Mouse (Mus musculus) embryo, embryonic 11 days (tissue): ENCODE measurements around the gene Nisch.

Experiments used
- DNase-seq: peaks from one replicate; pipeline ENCODE4 v3.0.0-alpha.2; 2015

Nisch gene

DNA sequence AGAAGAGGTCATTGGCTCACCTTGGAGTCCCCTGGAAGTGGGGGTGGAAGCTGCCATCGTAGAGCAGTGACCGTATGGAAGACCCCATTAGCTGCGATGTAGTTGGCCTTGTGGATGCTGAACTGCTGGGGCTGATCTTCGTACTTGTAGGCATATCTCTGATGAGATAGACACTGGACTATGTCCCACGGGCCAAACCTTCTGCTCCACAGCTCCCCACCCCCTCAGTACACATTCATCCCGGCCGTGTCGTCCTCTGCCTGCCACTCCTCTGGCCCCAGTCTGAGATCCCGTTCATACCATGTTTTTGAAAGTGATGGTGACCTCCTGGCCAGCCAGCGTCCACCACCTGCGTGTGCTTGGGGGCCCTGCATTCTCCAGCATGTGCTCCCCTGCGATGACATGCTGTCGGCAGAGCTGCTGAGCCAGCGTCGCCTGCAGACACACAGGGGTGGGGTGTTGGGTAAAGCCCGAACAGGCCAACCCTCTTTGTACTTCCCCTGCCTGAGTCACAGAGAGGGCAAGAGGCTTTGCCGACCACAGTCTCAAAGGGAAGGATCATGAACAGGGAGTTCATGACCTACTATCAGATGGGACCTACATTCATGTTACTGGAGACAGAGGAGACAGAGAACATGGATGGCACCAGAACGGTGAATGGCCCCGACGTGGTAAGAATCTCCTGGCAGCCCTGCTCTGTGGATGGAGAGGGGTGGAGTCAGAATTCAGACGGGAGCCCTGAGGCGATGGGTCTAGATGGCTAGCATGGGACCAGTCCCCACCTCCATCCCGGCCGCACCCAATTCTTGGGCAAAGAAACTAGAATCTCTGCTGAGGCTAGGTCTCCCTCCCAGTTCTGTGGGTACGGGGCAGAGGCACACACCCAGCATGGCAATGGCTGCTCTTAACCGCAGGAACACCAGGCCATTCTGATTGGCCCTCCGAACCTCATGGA is 56.3 kb downstream of the Nisch start:
- DNase-seq = no peak

DNA sequence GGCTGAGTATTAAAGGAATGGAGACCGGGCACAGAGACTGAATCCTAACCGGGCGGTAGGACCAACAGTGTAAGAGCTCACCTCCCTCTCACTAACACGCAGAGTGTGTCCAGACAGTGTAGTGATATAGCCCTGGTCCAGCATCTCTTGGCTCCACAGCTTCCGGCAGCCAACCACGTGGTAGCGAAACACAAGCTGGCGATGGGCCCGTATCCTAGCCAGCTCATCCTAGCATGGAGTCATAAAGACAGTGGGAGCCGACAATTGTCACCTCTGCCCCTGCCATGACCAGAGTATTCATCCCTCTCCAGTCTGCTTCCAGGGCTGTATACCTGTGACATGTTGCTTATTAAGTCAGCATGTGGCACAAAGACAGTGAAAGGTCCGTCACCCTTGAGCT is 71.1 kb downstream of the Nisch start:
- no peak for DNase-seq

DNA sequence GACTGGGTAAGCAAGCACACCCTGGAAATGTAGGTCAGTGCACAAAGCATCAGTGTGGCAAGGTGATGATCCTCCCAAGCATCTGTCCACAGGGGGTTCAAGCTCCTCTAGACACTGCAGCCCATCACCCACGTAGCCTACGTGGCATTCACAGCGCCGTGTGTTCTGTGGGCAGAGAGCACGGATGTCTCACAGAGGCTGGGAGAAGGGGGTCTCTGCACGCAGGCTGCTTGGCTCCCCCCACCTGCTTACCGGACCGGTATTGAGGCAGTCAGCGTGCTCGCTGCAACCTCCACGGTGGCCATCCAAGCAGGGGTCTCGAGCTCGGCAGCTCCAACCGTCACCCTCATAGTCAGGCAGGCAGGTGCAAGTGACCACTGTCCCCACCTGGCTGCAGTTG is 75.7 kb downstream of the Nisch start:
- no peak for DNase-seq

DNA sequence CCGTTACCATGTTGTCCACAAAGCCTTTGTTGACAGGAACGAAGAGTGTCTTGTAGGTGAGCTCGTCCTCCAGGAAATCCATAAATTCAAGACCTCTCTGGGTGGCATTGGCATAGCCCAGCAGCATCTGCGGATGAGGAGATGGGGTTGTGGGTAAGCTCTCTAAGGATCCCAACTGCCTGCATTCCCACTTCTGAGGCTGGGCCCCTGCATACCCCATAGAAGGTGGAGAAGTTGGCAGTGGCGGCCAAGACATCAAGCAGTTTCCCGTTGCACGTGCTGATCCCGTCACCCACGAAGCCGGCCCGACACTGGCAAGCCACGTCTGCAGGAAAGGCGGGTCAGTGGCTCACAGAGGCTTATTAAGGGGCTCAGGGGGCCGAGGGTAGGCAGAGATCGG is 76.6 kb downstream of the Nisch start:
- no peak for DNase-seq

DNA sequence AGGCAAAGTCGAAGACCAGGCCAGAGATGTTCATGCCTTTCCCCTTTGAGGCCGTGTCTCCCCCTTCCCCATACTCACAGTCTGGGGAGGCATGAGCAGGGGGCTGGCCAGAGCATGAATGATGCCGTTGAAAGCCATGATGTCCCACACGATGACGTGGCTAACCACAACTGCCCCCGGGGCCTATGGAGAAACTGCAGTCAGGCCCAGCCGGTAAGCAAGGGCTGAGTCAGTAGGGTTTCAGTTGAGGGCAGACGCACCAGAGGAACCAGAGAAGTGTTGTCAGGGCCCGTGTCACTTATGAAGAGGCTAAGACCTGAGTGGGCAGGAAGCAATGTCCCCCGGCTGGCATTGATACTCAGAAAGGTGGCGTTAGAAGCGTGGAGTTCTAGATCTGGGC is 77.1 kb downstream of the Nisch start:
- no peak for DNase-seq

DNA sequence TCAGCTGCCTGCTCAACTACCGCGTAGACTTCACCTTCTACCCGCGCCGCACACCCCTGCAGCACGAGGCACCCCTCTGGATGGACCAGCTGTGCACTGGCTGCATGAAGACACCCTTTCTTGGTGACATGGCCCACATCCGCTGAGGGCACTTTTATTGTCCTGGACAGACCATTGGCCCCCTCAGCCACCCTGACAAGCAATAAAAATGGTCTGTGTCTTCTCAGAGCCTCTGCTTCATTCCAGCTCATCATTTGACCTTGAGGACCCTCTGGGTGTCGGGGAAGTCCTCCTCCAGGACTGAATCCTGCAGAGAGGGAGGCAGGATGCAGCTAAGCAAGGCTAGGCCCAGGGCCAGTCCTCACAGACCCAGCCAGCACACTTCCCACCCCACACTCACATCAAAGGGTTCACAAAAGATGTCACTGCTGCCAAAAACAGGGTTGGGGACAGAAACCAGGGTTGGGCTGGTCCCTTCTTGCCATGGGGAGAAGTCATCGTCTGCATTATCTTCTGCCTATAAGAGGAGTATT is 77.8 kb downstream of the Nisch start:
- DNase-seq = no peak

DNA sequence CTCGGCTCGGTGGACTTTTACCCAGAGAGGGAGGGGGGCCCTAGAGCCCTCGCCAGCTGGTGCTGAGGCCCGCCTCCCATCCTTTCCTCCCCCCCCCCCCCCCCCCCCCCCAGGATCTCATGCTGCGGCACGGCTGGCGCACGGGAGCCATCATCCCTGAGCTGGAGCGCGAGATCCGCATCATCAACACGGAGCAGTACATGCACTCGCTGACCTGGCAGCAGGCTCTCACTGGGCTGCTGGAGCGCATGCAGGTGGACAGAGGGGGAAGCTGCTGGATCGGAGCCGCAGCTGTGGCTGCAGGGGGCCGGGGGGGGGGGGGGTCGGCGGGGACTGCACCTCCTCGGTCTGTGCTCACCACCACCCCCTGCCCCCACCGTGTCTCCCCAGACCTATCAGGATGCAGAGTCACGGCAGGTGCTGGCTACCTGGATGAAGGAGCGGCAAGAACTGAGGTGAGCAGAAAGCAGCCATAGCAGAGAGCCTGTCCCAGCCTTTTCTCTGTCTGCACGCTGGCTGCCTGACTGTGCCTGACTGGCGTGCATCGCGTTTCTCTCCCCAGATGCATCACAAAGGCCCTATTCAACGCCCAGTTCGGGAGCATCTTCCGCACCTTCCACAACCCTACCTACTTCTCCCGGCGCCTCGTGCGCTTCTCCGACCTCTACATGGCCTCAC is 78.4 kb downstream of the Nisch start:
- no peak for DNase-seq

DNA sequence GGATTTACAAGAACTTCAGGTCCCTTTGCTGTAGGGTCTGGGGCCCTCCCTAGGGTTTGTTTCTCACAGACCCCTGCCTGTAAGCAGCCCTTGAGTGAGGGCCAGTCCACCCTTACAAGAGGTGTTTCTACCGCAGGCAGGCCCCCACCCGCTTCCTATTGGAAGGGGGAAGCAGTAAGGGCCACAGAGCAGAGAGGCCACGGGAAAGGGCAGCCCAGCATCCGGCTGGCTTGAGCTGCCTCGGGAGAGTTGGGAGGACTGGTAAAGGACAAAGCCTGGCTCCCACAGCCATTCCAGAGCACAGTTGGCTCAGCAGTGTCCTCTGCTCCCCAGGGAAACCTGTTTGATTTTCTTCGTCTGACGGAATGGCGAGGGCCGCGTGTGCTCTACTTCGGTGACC is 79.0 kb downstream of the Nisch start:
- DNase-seq = no peak

DNA sequence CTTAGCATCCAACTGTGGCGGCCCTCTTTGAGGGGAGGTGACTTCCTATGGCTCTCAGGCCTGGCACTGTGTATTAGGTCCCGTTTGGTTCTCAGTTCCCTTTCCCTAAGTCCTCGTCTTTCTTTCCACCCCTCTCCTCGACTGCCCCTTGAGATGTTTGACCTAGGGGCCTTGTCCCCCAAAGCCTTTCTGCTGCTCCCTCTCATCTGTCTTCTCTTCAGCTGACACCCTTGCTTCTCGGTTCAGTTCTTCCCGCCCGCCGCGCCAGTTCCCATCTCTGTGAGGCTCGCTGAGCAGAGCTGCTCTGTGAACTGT is 79.5 kb downstream of the Nisch start:
- DNase-seq = no peak

DNA sequence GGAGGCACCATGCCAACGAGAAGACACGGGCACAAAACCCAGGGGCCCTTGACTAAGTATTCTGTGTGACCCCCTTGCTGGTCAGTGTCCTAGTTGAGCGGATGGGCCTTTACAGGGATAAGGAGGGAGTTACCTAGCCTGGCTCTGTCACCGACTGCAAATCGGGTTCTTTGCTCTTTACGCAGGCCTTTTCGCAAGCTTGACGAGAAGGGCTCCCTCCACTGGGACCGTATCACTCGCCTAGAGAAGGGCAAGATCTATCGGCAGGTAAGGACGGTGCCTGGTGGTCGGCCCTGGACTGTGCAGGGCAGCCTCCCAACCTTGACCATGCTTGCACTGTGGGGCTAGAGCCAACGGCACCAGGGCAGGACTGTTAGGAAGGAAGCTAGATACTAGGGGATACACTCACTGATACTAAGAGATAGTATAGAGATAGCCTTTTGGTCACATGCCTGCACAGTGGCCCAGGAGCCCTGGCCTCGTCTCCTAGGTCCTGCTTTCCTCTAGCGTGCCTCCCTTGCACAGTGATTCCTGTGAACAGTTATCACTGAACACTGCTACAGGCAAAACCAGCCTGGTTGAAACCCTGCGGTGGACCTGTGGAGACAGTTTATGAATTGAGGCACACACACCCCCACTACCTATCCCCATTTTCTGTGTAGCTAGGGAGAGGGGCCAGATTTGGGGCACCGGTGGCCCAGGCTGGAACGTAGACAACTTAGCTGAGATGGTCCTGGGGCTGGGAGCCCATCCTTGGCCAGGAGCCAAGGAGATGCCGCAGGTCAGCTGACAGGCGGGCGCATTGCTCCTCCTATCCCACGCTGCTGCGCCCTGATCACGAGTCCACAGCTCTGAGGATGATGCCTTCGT is 80.1 kb downstream of the Nisch start:
- DNase-seq = no peak

DNA sequence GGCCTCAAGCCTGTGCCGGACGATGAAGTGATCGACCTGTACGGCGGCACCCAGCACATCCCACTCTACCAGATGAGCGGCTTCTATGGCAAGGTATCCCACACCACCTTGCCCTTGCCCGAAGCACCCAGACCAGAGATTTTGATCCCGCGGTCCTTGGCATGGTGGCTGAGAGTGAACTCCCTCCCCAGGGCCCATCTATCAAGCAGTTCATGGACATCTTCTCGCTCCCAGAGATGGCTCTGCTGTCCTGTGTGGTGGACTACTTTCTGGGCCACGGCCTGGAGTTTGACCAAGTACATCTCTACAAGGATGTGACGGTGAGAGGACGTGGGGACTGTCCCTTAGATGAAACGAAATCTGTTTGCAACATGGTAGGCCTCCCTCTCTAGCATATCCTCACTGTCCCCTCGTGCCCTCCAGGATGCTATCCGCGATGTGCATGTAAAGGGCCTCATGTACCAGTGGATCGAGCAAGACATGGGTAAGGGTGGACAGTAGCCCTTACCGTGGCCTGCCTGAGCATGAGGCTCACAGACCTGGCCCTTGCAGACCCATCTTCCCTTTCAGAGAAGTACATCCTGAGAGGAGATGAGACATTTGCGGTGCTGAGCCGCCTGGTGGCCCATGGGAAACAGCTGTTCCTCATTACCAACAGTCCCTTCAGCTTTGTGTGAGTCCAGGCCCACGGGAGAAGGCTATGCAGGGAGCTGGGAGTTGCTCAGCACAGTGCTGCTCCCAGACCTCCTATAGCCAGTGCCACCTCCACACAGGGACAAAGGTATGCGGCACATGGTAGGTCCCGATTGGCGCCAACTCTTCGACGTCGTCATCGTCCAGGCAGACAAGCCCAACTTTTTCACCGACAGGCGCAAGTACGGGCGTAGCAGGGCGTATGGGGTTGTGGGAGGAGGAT is 81.0 kb downstream of the Nisch start:
- DNase-seq = no peak

DNA sequence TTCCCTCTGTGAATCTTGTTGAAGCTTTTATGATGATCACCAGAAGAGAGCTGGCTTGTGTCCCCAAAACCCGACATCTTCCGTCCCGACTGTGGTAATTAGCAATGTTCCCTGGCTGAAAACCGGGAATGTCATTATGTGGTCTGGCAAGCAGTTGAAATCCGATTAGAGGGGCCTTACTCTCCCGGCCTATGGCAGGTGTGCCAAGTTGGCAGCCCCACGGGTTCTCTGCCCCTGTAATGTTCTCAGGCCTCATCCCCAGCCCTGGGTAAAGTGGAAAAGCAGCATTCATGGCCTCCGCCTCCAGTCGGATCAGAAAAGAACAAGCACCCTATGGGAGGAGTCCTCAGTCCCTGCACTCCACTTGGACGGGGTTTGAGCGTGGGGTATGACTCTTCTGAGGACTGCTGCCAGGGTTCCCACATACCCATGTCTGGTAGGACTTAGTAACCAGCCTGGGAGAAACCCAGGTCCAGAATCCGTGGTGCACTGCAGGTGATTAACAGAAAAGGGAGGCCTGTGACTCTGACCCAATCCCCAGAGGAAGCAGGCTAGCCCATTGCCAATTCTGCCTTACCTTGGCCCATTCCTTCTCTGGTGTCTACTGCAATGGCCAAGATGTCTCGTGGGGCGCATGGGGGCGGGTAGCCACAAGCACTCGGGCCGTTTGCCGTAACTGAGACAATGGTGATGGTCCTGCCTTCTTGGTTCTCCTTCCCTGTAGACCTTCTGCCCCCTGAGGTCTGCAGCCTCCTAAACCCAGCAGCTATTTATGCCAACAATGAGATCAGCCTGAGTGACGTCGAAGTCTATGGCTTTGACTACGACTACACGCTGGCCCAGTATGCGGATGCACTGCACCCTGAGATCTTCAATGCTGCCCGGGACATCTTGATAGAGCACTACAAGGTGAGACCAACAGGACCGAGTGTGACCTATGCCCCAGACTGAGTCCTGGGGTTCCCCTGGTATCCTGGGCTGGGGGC is 82.4 kb downstream of the Nisch start:
- no peak for DNase-seq

DNA sequence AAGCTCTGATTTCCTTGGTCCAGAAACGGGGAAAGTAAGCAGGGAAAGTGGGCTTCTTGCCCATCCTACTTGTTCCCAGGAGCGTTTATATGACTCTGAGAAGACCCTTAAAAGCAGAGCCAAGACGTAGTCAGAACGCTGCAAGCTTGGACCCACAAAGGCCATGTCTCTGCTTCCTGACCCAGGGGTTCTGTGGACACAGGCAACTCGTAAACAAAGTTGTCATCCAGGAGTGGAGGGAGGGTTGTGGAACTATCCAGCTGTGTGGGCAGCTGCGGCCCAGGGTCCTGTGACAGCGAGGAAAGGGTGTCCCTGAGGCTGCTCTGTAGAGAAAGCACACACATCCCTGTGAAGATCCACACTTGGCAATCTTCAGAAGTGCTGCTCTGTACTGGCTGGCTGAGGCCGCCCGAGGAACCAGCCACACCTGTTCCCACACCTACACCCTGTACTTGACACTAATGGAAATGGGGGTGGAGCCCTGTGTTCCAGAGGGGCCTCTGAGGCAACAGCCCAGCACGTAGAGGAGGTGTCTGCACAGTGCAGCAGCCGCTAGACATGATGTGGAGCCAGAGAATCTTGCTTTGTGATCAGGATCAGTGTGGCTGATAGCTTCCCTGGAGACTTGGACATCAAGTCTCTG is 83.6 kb downstream of the Nisch start:
- no peak for DNase-seq

DNA sequence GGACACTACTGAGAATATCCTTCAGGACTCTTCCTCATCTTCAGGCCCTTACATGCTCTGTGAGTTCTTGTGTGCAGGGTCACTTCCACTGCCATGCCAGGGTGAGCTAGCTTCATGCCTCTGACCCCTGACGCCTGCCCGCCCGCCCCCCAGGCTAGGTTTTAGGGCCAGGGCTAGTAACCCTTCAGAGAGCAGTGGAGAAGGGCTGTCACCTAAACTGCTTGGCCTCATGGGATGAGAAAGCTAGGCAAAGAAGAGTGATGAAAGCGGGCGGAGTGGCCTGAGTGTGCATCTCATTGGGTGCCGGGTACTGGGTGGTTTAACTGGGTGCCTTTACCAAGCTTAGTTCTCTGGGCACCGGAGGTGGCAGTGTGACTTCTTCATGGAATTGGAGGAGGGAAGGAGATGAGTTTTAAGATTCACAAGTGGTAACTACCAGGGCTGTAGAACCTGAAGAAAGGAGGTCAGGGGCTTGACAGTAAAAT is 84.2 kb downstream of the Nisch start:
- no peak for DNase-seq

DNA sequence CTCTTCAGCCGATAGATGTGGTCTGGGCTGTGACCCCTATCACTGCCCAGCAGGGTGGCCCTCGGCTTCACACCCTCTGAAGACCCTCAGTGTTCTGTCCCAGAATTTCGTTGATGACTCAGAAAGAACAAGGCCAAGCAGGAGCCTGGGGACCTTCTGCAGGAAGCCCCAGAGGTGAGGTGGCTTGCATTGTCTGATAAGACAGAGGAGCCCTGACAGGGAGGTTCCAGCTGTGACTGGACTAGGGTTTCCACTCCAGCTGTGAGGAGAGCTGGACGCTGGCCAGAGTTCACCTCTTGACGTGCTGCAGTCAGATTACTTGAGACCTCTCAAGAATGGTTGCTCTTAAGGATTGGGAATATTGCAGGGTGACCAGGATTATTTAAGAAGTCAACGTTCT is 84.7 kb downstream of the Nisch start:
- DNase-seq = peak; percentile 32

DNA sequence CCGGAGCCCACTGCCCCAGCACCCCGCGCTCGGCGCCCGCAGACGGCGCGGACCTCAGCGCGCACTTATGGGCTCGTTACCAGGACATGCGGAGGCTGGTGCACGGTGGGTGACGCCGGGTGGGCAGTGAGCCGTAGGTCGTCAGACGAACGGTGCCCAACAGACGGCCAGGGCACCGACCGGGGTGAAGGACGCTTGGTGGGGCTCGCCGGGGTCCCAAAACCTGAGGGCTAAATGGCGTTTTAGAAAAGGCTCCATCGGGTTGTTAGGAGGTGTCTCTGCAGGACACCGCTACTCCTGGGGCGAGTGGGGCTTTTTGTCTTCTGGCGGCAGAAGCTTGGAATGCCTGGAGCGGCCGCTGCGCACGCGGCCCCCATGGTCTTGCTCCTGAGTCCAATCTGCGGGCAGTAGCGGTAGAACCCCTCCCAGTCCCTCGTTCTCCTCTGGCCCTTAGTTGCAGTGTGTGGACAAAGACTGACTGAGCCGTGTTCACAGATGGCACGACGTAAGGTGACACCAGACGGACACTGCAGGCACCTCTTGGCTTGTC is 85.4 kb downstream of the Nisch start:
- DNase-seq = peak; percentile 57

DNA sequence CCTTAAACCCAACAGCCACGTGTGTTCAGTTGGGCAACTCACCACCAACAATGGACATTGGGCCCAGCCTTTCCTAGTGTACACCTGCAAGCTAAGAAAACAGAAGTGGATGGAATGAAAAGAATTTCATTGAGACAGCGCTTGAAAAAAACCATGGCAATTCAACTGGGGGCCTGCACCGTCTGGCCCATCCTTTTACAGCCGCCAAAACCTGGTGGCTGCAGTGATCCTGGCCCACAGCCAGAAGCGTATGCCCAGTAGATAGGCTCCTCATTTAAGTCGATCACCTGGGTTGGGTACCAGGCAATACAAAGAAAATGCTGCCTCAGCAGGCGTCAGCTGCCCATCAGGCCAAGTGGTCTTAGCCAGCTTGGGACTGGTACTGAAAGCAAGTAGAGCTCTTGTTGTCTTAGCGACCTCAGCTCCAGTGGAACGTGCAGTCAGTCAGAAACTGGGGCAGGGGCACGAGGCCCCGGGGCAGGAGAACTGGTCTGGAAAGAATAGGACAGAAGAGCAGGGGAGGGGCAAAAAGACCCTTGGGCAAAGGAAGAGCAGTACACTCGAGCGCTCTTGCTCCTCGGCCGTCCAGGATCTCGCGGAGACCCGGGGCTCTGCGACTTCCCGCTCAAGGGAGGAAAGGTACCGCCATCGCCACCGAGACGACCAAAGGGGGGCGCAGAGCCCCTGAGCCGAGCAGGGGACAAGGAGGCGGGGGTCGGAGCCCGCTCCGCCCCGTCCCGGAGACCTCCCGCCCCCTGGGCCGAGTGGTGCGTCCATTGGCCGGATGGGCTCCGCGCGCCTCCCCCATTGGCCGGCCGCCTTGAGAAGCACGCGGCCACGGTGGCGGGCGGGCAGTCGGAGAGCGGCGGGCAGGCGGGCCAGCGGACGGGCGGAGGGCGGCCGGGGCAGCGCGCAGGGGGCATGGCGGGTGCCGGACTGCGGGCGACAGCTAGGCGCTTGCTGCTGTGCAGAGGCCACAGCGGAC is 86.2 kb downstream of the Nisch start, which contains the start of gene Nt5dc2:
Nt5dc2 (plus strand) TSS at position 818 of the 985 bp plus-strand sequence.
- peak; percentile 99 for DNase-seq
